Mouse (Mus musculus) bone marrow, adult 2 months (tissue): Measurements from ENCODE around the gene Tmtc2.

ENCODE experiments used
- CTCF ChIP-seq: fragments of 200-500 bp; IDR thresholded peaks from 2 replicates; pipeline ENCODE4 v1.5.1; 2011; ENCODE audit warnings: low read length, control low read depth; ENCODE audit not compliant: control insufficient read depth, insufficient read depth
- POLR2A ChIP-seq: fragments of 200-500 bp; IDR thresholded peaks from 2 replicates; pipeline ENCODE4 v1.6.1; 2011; ENCODE audit warnings: low read depth, mild to moderate bottlenecking, control low read depth, low read length, borderline replicate concordance; ENCODE audit not compliant: control insufficient read depth

DNA sequence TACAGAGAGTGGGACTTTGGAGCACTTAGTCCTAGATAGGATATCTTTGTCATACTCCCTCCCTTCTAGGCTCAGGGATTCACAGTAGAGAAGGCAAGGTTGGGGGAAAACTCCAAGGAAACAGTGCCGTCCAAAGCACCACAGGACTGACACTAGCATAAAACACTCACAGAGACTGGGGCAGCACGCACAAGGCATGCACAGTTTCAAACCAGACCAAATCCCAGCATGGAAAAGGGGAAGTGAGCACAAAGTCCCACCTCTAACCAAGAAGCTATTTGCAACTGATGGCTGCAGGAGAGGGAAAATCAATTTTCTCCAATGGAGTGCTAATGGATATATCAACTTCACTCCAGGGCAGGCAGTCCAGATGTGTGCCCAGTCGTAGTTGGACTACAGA, 276.7 kb downstream of the Tmtc2 start:
- TF ChIP-seq CTCF (no peak), POLR2A (no peak)
